Mouse (Mus musculus): ENCODE measurements around the gene Obp2a. TPM values are rescaled to one million over a fixed set of nuclear protein-coding genes. Genes with fewer than 3 reads are reported as not detected.
A peak's percentile ranks its signal among the peaks of the same experiment; 100 is the strongest.
"Not testable (repeated sequence)": the region's sequence is repeated elsewhere in the genome, so short reads cannot be mapped to it uniquely, and the experiment has no call there.

The Obp2a gene
- total and polyA plus RNA-seq, 3 experiments: not detected

- no peak for TF ChIP-seq JUND (conservative IDR thresholded peaks at IDR 0.05; ENCODE audit: low read depth, low read length)
- no peak for TF ChIP-seq POLR2AphosphoS2 (IDR thresholded peaks at IDR 0.05; ENCODE audit: low read depth, low read length)
- TF ChIP-seq NRF1 (IDR thresholded peaks at IDR 0.05; ENCODE audit: low read depth, low read length): peak; percentile 48
- TF ChIP-seq SIN3A (IDR thresholded peaks at IDR 0.05; ENCODE audit: low read length): no peak; the same call in 1 of the 2 replicates
- no peak; the same call in 1 of the 2 replicates for TF ChIP-seq CHD1 (IDR thresholded peaks at IDR 0.05; ENCODE audit: low read depth, low read length)
- no peak for TF ChIP-seq E2F4 (IDR thresholded peaks at IDR 0.05; ENCODE audit: insufficient replicate concordance, low read depth, low read length)
- no peak for TF ChIP-seq MEF2A (IDR thresholded peaks at IDR 0.05; ENCODE audit: borderline replicate concordance, low read depth, low read length)
- TF ChIP-seq ZC3H11A (IDR thresholded peaks at IDR 0.05; ENCODE audit: low read depth, low read length): no peak
- TF ChIP-seq ELF1 (IDR thresholded peaks at IDR 0.05; ENCODE audit: low read depth, low read length): peak; percentile 61
- TF ChIP-seq SMC3 (IDR thresholded peaks at IDR 0.05; ENCODE audit: low read depth, low read length): no peak
These were observed 7.0 kb downstream of the Obp2a start, which contains the start of gene Bmyc (continued) for GRCm38 (mm10) chr2:25706643-25707481.

GRCm38 (mm10) chr2:25708121-25708520, 8.3 kb downstream of the Obp2a start:
- dilution Hi-C loops (cut with MboI; ENCODE audit: extremely low pct_ligation_motif_present, extremely low pct_unique_long_range_greater_than_20kb, low sequenced_read_pairs): no loop called here
- peak overlapping the region in 2 of 3 experiments; percentile 27 to 59 for H3K4me3 ChIP-seq (replicated peaks in 1 of 3; ENCODE audit: low read depth in 2 of 3, low read length in 2 of 3, poor library complexity in 1 of 3)

GRCm38 (mm10) chr2:25709056-25709455, 9.2 kb downstream of the Obp2a start:
- H3K9ac ChIP-seq (ENCODE audit: insufficient read depth, low read depth); H3K4me2 ChIP-seq (ENCODE audit: insufficient read depth, low read depth, poor library complexity, severe bottlenecking); H3K79me2 ChIP-seq (replicated peaks; ENCODE audit: control insufficient read depth, extremely low read depth, insufficient read depth, poor library complexity, severe bottlenecking); in situ Hi-C loops (cut with MboI; ENCODE audit: low pct_ligation_motif_present, low pct_unique_long_range_greater_than_20kb, low sequenced_read_pairs); H3K4me3 ChIP-seq (replicated peaks in 1 of 3; ENCODE audit: low read depth in 2 of 3, low read length in 2 of 3, poor library complexity in 1 of 3); dilution Hi-C loops (cut with MboI; ENCODE audit: extremely low pct_ligation_motif_present, extremely low pct_unique_long_range_greater_than_20kb, low sequenced_read_pairs); DNase-seq (ENCODE audit: extremely low read depth); H3K27ac ChIP-seq (ENCODE audit: insufficient read depth, low read depth); H3K9me3 ChIP-seq (replicated peaks; ENCODE audit: low read length); H3K36me3 ChIP-seq (replicated peaks in 1 of 2; ENCODE audit: control insufficient read depth in 1 of 2, insufficient read depth in 1 of 2, low read length in 1 of 2); H3K27me3 ChIP-seq (replicated peaks): not testable (repeated sequence)
- H3K4me1 ChIP-seq (ENCODE audit: control insufficient read depth in 1 of 2, insufficient read depth in 2 of 2): peaks cover 0 to 12% of the 10 kb centered on the region in 2 experiments; a peak in 2 of 4 replicates

More at GRCm38 (mm10) chr2:25708121-25708520, 8.3 kb downstream of the Obp2a start:
- Histone ChIP-seq H3K27me3 (replicated peaks) (peaks cover 11% of the 10 kb centered on the region), H3K36me3 (replicated peaks in 1 of 2; ENCODE audit: control insufficient read depth in 1 of 2, insufficient read depth in 1 of 2, low read length in 1 of 2) (peaks cover 0 to 9% of the 10 kb centered on the region in 2 experiments), H3K9ac (ENCODE audit: insufficient read depth, low read depth) (no peak overlapping the region), H3K27ac (ENCODE audit: insufficient read depth, low read depth) (no peak overlapping the region), H3K9me3 (replicated peaks; ENCODE audit: low read length) (no peaks in the 10 kb centered on the region), H3K4me1 (ENCODE audit: control insufficient read depth in 1 of 2, insufficient read depth in 2 of 2) (peaks cover 0 to 12% of the 10 kb centered on the region in 2 experiments; a peak in 2 of 4 replicates), H3K4me2 (ENCODE audit: insufficient read depth, low read depth, poor library complexity, severe bottlenecking) (no peak overlapping the region), H3K79me2 (replicated peaks; ENCODE audit: control insufficient read depth, extremely low read depth, insufficient read depth, poor library complexity, severe bottlenecking) (no peaks in the 10 kb centered on the region)
- peak; percentile 71 for DNase-seq (ENCODE audit: extremely low read depth)
- in situ Hi-C loops (cut with MboI; ENCODE audit: low pct_ligation_motif_present, low pct_unique_long_range_greater_than_20kb, low sequenced_read_pairs): no loop called here
- TF ChIP-seq ETS1 (conservative IDR thresholded peaks at IDR 0.05; ENCODE audit: low read depth, low read length): no peak
- TF ChIP-seq CHD2 (IDR thresholded peaks at IDR 0.05; ENCODE audit: low read length): peak; percentile 75
- peak; percentile 41 for TF ChIP-seq SMC3 (IDR thresholded peaks at IDR 0.05; ENCODE audit: low read depth, low read length)
- peak; percentile 22 for TF ChIP-seq RAD21 (IDR thresholded peaks at IDR 0.05; ENCODE audit: low read depth, low read length)
- TF ChIP-seq CTCF (conservative IDR thresholded peaks at IDR 0.05 in 1 of 2, IDR thresholded peaks at IDR 0.05 in 1 of 2; ENCODE audit: low read depth in 2 of 2, low read length in 2 of 2): peak; percentile 31 to 65; a peak in 3 of 4 replicates

GRCm38 (mm10) chr2:25709791-25710190, 9.9 kb downstream of the Obp2a start:
- dilution Hi-C loops (cut with MboI; ENCODE audit: extremely low pct_ligation_motif_present, extremely low pct_unique_long_range_greater_than_20kb, low sequenced_read_pairs); H3K9ac ChIP-seq (ENCODE audit: insufficient read depth, low read depth); H3K9me3 ChIP-seq (replicated peaks; ENCODE audit: low read length); H3K27ac ChIP-seq (ENCODE audit: insufficient read depth, low read depth); H3K79me2 ChIP-seq (replicated peaks; ENCODE audit: control insufficient read depth, extremely low read depth, insufficient read depth, poor library complexity, severe bottlenecking); H3K4me3 ChIP-seq (replicated peaks in 1 of 3; ENCODE audit: low read depth in 2 of 3, low read length in 2 of 3, poor library complexity in 1 of 3); H3K36me3 ChIP-seq (replicated peaks in 1 of 2; ENCODE audit: control insufficient read depth in 1 of 2, insufficient read depth in 1 of 2, low read length in 1 of 2); H3K27me3 ChIP-seq (replicated peaks); H3K4me2 ChIP-seq (ENCODE audit: insufficient read depth, low read depth, poor library complexity, severe bottlenecking); DNase-seq (ENCODE audit: extremely low read depth); in situ Hi-C loops (cut with MboI; ENCODE audit: low pct_ligation_motif_present, low pct_unique_long_range_greater_than_20kb, low sequenced_read_pairs): not testable (repeated sequence)
- H3K4me1 ChIP-seq (ENCODE audit: control insufficient read depth in 1 of 2, insufficient read depth in 2 of 2): peaks cover 0 to 12% of the 10 kb centered on the region in 2 experiments; a peak in 2 of 4 replicates

- H3K4me2 ChIP-seq (ENCODE audit: insufficient read depth, low read depth, poor library complexity, severe bottlenecking); H3K36me3 ChIP-seq (replicated peaks in 1 of 2; ENCODE audit: control insufficient read depth in 1 of 2, insufficient read depth in 1 of 2, low read length in 1 of 2); H3K27me3 ChIP-seq (replicated peaks); H3K9me3 ChIP-seq (replicated peaks; ENCODE audit: low read length); in situ Hi-C loops (cut with MboI; ENCODE audit: low pct_ligation_motif_present, low pct_unique_long_range_greater_than_20kb, low sequenced_read_pairs); H3K4me3 ChIP-seq (replicated peaks in 1 of 3; ENCODE audit: low read depth in 2 of 3, low read length in 2 of 3, poor library complexity in 1 of 3); H3K79me2 ChIP-seq (replicated peaks; ENCODE audit: control insufficient read depth, extremely low read depth, insufficient read depth, poor library complexity, severe bottlenecking); H3K9ac ChIP-seq (ENCODE audit: insufficient read depth, low read depth); H3K27ac ChIP-seq (ENCODE audit: insufficient read depth, low read depth); dilution Hi-C loops (cut with MboI; ENCODE audit: extremely low pct_ligation_motif_present, extremely low pct_unique_long_range_greater_than_20kb, low sequenced_read_pairs); DNase-seq (ENCODE audit: extremely low read depth): not testable (repeated sequence)
- peaks cover 0 to 12% of the 10 kb centered on the region in 2 experiments; a peak in 2 of 4 replicates for H3K4me1 ChIP-seq (ENCODE audit: control insufficient read depth in 1 of 2, insufficient read depth in 2 of 2)
These were observed 11.8 kb downstream of the Obp2a start for GRCm38 (mm10) chr2:25711641-25712040.

All from CH12.LX (cell line).